In genomic region chr5:108359491-108359890, GRCm38 (mm10) we compare ENCODE assay signal across 27 mouse cellular contexts. TPM values are rescaled to one million over a fixed set of nuclear protein-coding genes. Genes with fewer than 3 reads are reported as not detected.
DNase-seq lines count a peak whose midpoint lies in the region; ATAC-seq lines count a peak whose summit lies in the region.
"Had no signal": no experiment of that assay in that cellular context is flagged by ENCODE, and none has a peak within 500 bp of the region (broad histone marks: within the 10 kb centered on the region; RNA-seq: fewer than 3 reads in every experiment).

No protein-coding gene starts in this region.

- ATAC-seq in inflammation-experienced regulatory T-cells, adult 6 months: no peak
- ATAC-seq: forebrain, embryonic 16.5 days had no signal

- DNase-seq in frontal cortex, adult 2 months (ENCODE audit: extremely low spot score in 1 of 2, low spot score in 1 of 2): peak; percentile 58 to 72
- no peak for DNase-seq in frontal cortex, postnatal 25 days (ENCODE audit: low spot score in 2 of 2)
- DNase-seq in brain, adult 2 months (ENCODE audit: low read depth, low spot score): peak; percentile 84
- DNase-seq in left cerebral cortex, adult 9 months (ENCODE audit: low spot score in 2 of 2): peak; percentile 67 to 69
- peak; percentile 71 for DNase-seq in right cerebral cortex, postnatal 25 days
- no peak for DNase-seq in adrenal gland, adult (ENCODE audit: inconsistent age in 2 of 2, low spot score in 1 of 2)
- DNase-seq: adrenal gland, postnatal 14 days; cerebellum, adult 9-11 months; gastrocnemius, postnatal 14 days; heart, adult 18-20 months; heart, postnatal 10 days; kidney, adult 18-20 months; kidney, postnatal 4 days; thymus, adult 2 months; thymus, postnatal 4 days had no signal

RNA-seq across cellular contexts. Expression of gene Gm42517, which starts 8.2 kb away (rescaled TPM):
- polyA plus RNA-seq in frontal cortex, adult 2 months (2012; rRNA removed): 44.5 and 52.1 TPM in 2 replicates
- polyA plus RNA-seq in inflammation-experienced regulatory T-cells, adult 6 months (2017; shearing (Covaris generic)): not detected
- polyA plus RNA-seq: embryonic facial prominence, embryonic 10.5 days; heart, embryonic 12.5 days; limb, embryonic 11.5 days; liver, adult 2 months; liver, embryonic 16.5 days; lung, embryonic 16.5 days; midbrain, embryonic 10.5 days; stomach, embryonic 16.5 days had no signal

RNA-seq across cellular contexts. Expression of gene Pde6b, which starts 28.7 kb away (rescaled TPM):
- polyA plus RNA-seq in frontal cortex, adult 2 months (2012; rRNA removed): 0.17 and 0.18 TPM in 2 replicates
- polyA plus RNA-seq in inflammation-experienced regulatory T-cells, adult 6 months (2017; shearing (Covaris generic)): 1 to 10 TPM; 1.2 to 1.4 (median 1.3) TPM
- polyA plus RNA-seq: forebrain, embryonic 16.5 days; liver, adult 2 months; liver, embryonic 16.5 days; midbrain, postnatal 0 days; neural tube, embryonic 14.5 days; thymus, adult 2 months had no signal

RNA-seq across cellular contexts. Expression of gene Pigg, which starts 47.1 kb away (rescaled TPM):
- polyA plus RNA-seq in frontal cortex, adult 2 months (2012; rRNA removed): 8.4 and 8.8 TPM in 2 replicates
- 1 to 10 TPM; 2.6 to 5.0 (median 4.6) TPM for polyA plus RNA-seq in inflammation-experienced regulatory T-cells, adult 6 months (2017; shearing (Covaris generic))

Comparison
In these comparisons a context has a peak if more than half of its experiments do, and no peak if none do; other contexts are left out.
1. DNase-seq: peak in frontal cortex, adult 2 months (2 of 2), brain, adult 2 months (single experiment), left cerebral cortex, adult 9 months (2 of 2) and right cerebral cortex, postnatal 25 days (single experiment); none in frontal cortex, postnatal 25 days (0 of 2) and adrenal gland, adult (0 of 2).
2. RNA of gene Gm42517, which starts 8.2 kb away (polyA plus RNA-seq): 44.5 to 52.1 TPM in frontal cortex, adult 2 months; not detected in inflammation-experienced regulatory T-cells, adult 6 months; every median in the first group is over 10 times any median in the second.